Mouse (Mus musculus): ENCODE results near the gene Hoxd13. TPM values are rescaled to one million over a fixed set of nuclear protein-coding genes. Genes with fewer than 3 reads are reported as not detected.

Hoxd13 gene
- polyA plus RNA-seq (2015; fragmentation: Nextera tagmentation; extraction: Ambion mirVana): 0.10 TPM in 1 of 2 replicates, not detected in the other

GRCm38 (mm10) chr2:74667842-74668357 lies at the start of gene Hoxd13:
Gene Hoxd13 (plus strand): TSS chr2:74668310.
- H3K27me3 ChIP-seq (replicated peaks; ENCODE audit: control insufficient read depth, insufficient read depth, low read length): peaks cover 90% of the 10 kb centered on the region
- H3K9me3 ChIP-seq (ENCODE audit: control insufficient read depth, low read length): no peaks in the 10 kb centered on the region
- no peak within 1 kb of the TSS for H3K9ac ChIP-seq (replicated peaks; ENCODE audit: low read depth, low read length)
- 0% methylated on average over 19 of the region's 51 CpGs for WGBS
- peaks cover 16% of the 10 kb centered on the region for H3K4me1 ChIP-seq (replicated peaks; ENCODE audit: control insufficient read depth, insufficient read depth, low read length)
- H3K4me2 ChIP-seq (ENCODE audit: low read length): peak within 1 kb of the TSS; percentile 45
- H3K36me3 ChIP-seq (ENCODE audit: control insufficient read depth, insufficient read depth): no peaks in the 10 kb centered on the region
- peak within 1 kb of the TSS; percentile 19 for H3K4me3 ChIP-seq (replicated peaks; ENCODE audit: low read length)
- no peak within 1 kb of the TSS for H3K27ac ChIP-seq (ENCODE audit: low read length)
- ATAC-seq: peak; percentile 57; the same call in 1 of the 2 replicates

GRCm38 (mm10) chr2:74619676-74620246 lies 48.3 kb upstream of the Hoxd13 start:
- no peaks in the 10 kb centered on the region for H3K9me3 ChIP-seq (ENCODE audit: control insufficient read depth, low read length)
- WGBS: 78% methylated on average over 3 of the region's 3 CpGs

GRCm38 (mm10) chr2:74620368-74620767 lies 47.7 kb upstream of the Hoxd13 start:
- Histone ChIP-seq H3K4me2 (ENCODE audit: low read length) (no peak overlapping the region), H3K27ac (ENCODE audit: low read length) (no peak overlapping the region), H3K4me3 (replicated peaks; ENCODE audit: low read length) (no peak overlapping the region), H3K36me3 (ENCODE audit: control insufficient read depth, insufficient read depth) (no peaks in the 10 kb centered on the region), H3K4me1 (replicated peaks; ENCODE audit: control insufficient read depth, insufficient read depth, low read length) (no peaks in the 10 kb centered on the region), H3K9ac (replicated peaks; ENCODE audit: low read depth, low read length) (no peak overlapping the region), H3K27me3 (replicated peaks; ENCODE audit: control insufficient read depth, insufficient read depth, low read length) (no peaks in the 10 kb centered on the region), H3K9me3 (ENCODE audit: control insufficient read depth, low read length) (no peaks in the 10 kb centered on the region)
- no peak for ATAC-seq
- 87% methylated on average over 10 of the region's 10 CpGs for WGBS

More at GRCm38 (mm10) chr2:74619676-74620246, 48.3 kb upstream of the Hoxd13 start:
- no peaks in the 10 kb centered on the region for H3K27me3 ChIP-seq (replicated peaks; ENCODE audit: control insufficient read depth, insufficient read depth, low read length)
- no peaks in the 10 kb centered on the region for H3K36me3 ChIP-seq (ENCODE audit: control insufficient read depth, insufficient read depth)
- no peaks in the 10 kb centered on the region for H3K4me1 ChIP-seq (replicated peaks; ENCODE audit: control insufficient read depth, insufficient read depth, low read length)
- no peak overlapping the region for H3K4me3 ChIP-seq (replicated peaks; ENCODE audit: low read length)
- H3K27ac ChIP-seq (ENCODE audit: low read length): no peak overlapping the region
- ATAC-seq: no peak
- H3K9ac ChIP-seq (replicated peaks; ENCODE audit: low read depth, low read length): no peak overlapping the region
- no peak overlapping the region for H3K4me2 ChIP-seq (ENCODE audit: low read length)

GRCm38 (mm10) chr2:74635412-74635811 lies 32.7 kb upstream of the Hoxd13 start:
- Histone ChIP-seq H3K9ac (replicated peaks; ENCODE audit: low read depth, low read length) (no peak overlapping the region), H3K27me3 (replicated peaks; ENCODE audit: control insufficient read depth, insufficient read depth, low read length) (peaks cover 2% of the 10 kb centered on the region; the same call in 1 of the 2 replicates), H3K36me3 (ENCODE audit: control insufficient read depth, insufficient read depth) (no peaks in the 10 kb centered on the region), H3K4me3 (replicated peaks; ENCODE audit: low read length) (no peak overlapping the region), H3K9me3 (ENCODE audit: control insufficient read depth, low read length) (peaks cover 4% of the 10 kb centered on the region; the same call in 1 of the 2 replicates), H3K4me2 (ENCODE audit: low read length) (no peak overlapping the region), H3K4me1 (replicated peaks; ENCODE audit: control insufficient read depth, insufficient read depth, low read length) (no peaks in the 10 kb centered on the region), H3K27ac (ENCODE audit: low read length) (no peak overlapping the region)
- no peak for ATAC-seq
- 77% methylated on average over 4 of the region's 4 CpGs for WGBS

GRCm38 (mm10) chr2:74642431-74642830 lies 25.7 kb upstream of the Hoxd13 start:
- no peak overlapping the region for H3K9ac ChIP-seq (replicated peaks; ENCODE audit: low read depth, low read length)
- H3K4me2 ChIP-seq (ENCODE audit: low read length): no peak overlapping the region
- no peak overlapping the region for H3K27ac ChIP-seq (ENCODE audit: low read length)
- no peaks in the 10 kb centered on the region for H3K9me3 ChIP-seq (ENCODE audit: control insufficient read depth, low read length)
- no peak overlapping the region for H3K4me3 ChIP-seq (replicated peaks; ENCODE audit: low read length)
- 77% methylated on average over 5 of the region's 5 CpGs for WGBS
- no peaks in the 10 kb centered on the region for H3K36me3 ChIP-seq (ENCODE audit: control insufficient read depth, insufficient read depth)
- H3K27me3 ChIP-seq (replicated peaks; ENCODE audit: control insufficient read depth, insufficient read depth, low read length): peaks cover 41% of the 10 kb centered on the region
- H3K4me1 ChIP-seq (replicated peaks; ENCODE audit: control insufficient read depth, insufficient read depth, low read length): no peaks in the 10 kb centered on the region
- ATAC-seq: no peak

- H3K4me2 ChIP-seq (ENCODE audit: low read length): no peak overlapping the region
- H3K4me1 ChIP-seq (replicated peaks; ENCODE audit: control insufficient read depth, insufficient read depth, low read length): no peaks in the 10 kb centered on the region
- H3K9ac ChIP-seq (replicated peaks; ENCODE audit: low read depth, low read length): no peak overlapping the region
- no peak overlapping the region for H3K27ac ChIP-seq (ENCODE audit: low read length)
- no peaks in the 10 kb centered on the region for H3K36me3 ChIP-seq (ENCODE audit: control insufficient read depth, insufficient read depth)
- no peaks in the 10 kb centered on the region for H3K9me3 ChIP-seq (ENCODE audit: control insufficient read depth, low read length)
- no peak for ATAC-seq
- H3K27me3 ChIP-seq (replicated peaks; ENCODE audit: control insufficient read depth, insufficient read depth, low read length): peaks cover 69% of the 10 kb centered on the region
- WGBS: 81% methylated on average over 3 of the region's 3 CpGs
- H3K4me3 ChIP-seq (replicated peaks; ENCODE audit: low read length): no peak overlapping the region
Observed at GRCm38 (mm10) chr2:74645631-74646030, 22.5 kb upstream of the Hoxd13 start.

- ATAC-seq: no peak
- Histone ChIP-seq H3K9ac (replicated peaks; ENCODE audit: low read depth, low read length) (no peak overlapping the region), H3K4me1 (replicated peaks; ENCODE audit: control insufficient read depth, insufficient read depth, low read length) (no peaks in the 10 kb centered on the region), H3K27ac (ENCODE audit: low read length) (no peak overlapping the region), H3K27me3 (replicated peaks; ENCODE audit: control insufficient read depth, insufficient read depth, low read length) (peaks cover 81% of the 10 kb centered on the region), H3K4me2 (ENCODE audit: low read length) (no peak overlapping the region), H3K4me3 (replicated peaks; ENCODE audit: low read length) (no peak overlapping the region), H3K36me3 (ENCODE audit: control insufficient read depth, insufficient read depth) (no peaks in the 10 kb centered on the region), H3K9me3 (ENCODE audit: control insufficient read depth, low read length) (no peaks in the 10 kb centered on the region)
- 15% methylated on average over 7 of the region's 7 CpGs for WGBS
Observed at GRCm38 (mm10) chr2:74647082-74647864, 20.8 kb upstream of the Hoxd13 start.

- Histone ChIP-seq H3K9me3 (ENCODE audit: control insufficient read depth, low read length) (no peaks in the 10 kb centered on the region), H3K27me3 (replicated peaks; ENCODE audit: control insufficient read depth, insufficient read depth, low read length) (peaks cover 71% of the 10 kb centered on the region), H3K4me3 (replicated peaks; ENCODE audit: low read length) (no peak overlapping the region), H3K4me2 (ENCODE audit: low read length) (no peak overlapping the region), H3K9ac (replicated peaks; ENCODE audit: low read depth, low read length) (no peak overlapping the region), H3K4me1 (replicated peaks; ENCODE audit: control insufficient read depth, insufficient read depth, low read length) (peaks cover 7% of the 10 kb centered on the region), H3K27ac (ENCODE audit: low read length) (no peak overlapping the region), H3K36me3 (ENCODE audit: control insufficient read depth, insufficient read depth) (no peaks in the 10 kb centered on the region)
- ATAC-seq: no peak
- 46% methylated on average over 2 of the region's 2 CpGs for WGBS
Observed at GRCm38 (mm10) chr2:74652996-74653340, 15.1 kb upstream of the Hoxd13 start.

GRCm38 (mm10) chr2:74653781-74654535 lies 14.2 kb upstream of the Hoxd13 start:
- no peak overlapping the region for H3K4me3 ChIP-seq (replicated peaks; ENCODE audit: low read length)
- ATAC-seq: no peak
- peaks cover 63% of the 10 kb centered on the region for H3K27me3 ChIP-seq (replicated peaks; ENCODE audit: control insufficient read depth, insufficient read depth, low read length)
- no peak overlapping the region for H3K4me2 ChIP-seq (ENCODE audit: low read length)
- H3K9me3 ChIP-seq (ENCODE audit: control insufficient read depth, low read length): no peaks in the 10 kb centered on the region
- H3K4me1 ChIP-seq (replicated peaks; ENCODE audit: control insufficient read depth, insufficient read depth, low read length): peaks cover 7% of the 10 kb centered on the region
- H3K9ac ChIP-seq (replicated peaks; ENCODE audit: low read depth, low read length): no peak overlapping the region
- no peaks in the 10 kb centered on the region for H3K36me3 ChIP-seq (ENCODE audit: control insufficient read depth, insufficient read depth)
- WGBS: 9% methylated on average over 17 of the region's 17 CpGs
- no peak overlapping the region for H3K27ac ChIP-seq (ENCODE audit: low read length)
